Mouse (Mus musculus) G1E (cell line): ENCODE results near the gene Tcp11x2. TPM values are rescaled to one million over a fixed set of nuclear protein-coding genes. Genes with fewer than 3 reads are reported as not detected.

Source experiments
- ATAC-seq: 2 replicates; pipeline ENCODE4 v1.8.0; 2016; ENCODE audit warnings: mild to moderate bottlenecking; ENCODE audit not compliant: insufficient number of reproducible peaks, poor library complexity, low FRiP score, severe bottlenecking; ENCODE audit errors: extremely low read depth
- DNase-seq: peaks from one replicate; pipeline ENCODE4 v3.0.0; 2012; ENCODE audit warnings: low spot score
- H3K27me3 ChIP-seq: 2 replicates; pipeline ENCODE4 v1.6.1; 2012; ENCODE audit warnings: mild to moderate bottlenecking, low read length, inconsistent platforms; ENCODE audit not compliant: insufficient read depth
- H3K36me3 ChIP-seq: replicated peaks from 2 replicates; pipeline ENCODE3; 2012; ENCODE audit warnings: mild to moderate bottlenecking, inconsistent platforms
- H3K4me1 ChIP-seq: 2 replicates; pipeline ENCODE4 v1.6.1; 2012; ENCODE audit warnings: low read depth, low read length, inconsistent platforms, mixed read lengths; ENCODE audit not compliant: insufficient read depth
- H3K4me3 ChIP-seq: 2 replicates; pipeline ENCODE4 v1.5.1; 2012; ENCODE audit warnings: low read depth, mild to moderate bottlenecking, inconsistent platforms, low read length, moderate library complexity, mixed read lengths
- H3K9me3 ChIP-seq: replicated peaks from 2 replicates; pipeline ENCODE4 v1.6.1; 2012; ENCODE audit warnings: inconsistent platforms
- CTCF ChIP-seq: IDR thresholded peaks from 2 replicates; pipeline ENCODE4 v1.5.1; 2012; ENCODE audit warnings: low read depth, low read length, inconsistent platforms, mixed read lengths
- GATA1 ChIP-seq: IDR thresholded peaks from 2 replicates; pipeline ENCODE4 v1.6.1; 2012; ENCODE audit warnings: borderline replicate concordance, low read length, inconsistent platforms, mixed read lengths
- GATA2 ChIP-seq: IDR thresholded peaks from 2 replicates; pipeline ENCODE4 v1.6.1; 2012; ENCODE audit warnings: low read depth, low read length, inconsistent platforms, borderline replicate concordance
- POLR2AphosphoS5 ChIP-seq: IDR thresholded peaks from 2 replicates; pipeline ENCODE4 v1.6.1; 2012; ENCODE audit warnings: low read depth, low read length, inconsistent platforms; ENCODE audit not compliant: insufficient replicate concordance
- TAL1 ChIP-seq: conservative IDR thresholded peaks from 2 replicates; pipeline ENCODE4 v1.6.1; 2012; ENCODE audit warnings: low read depth, low read length, inconsistent platforms, mixed read lengths
- polyA plus RNA-seq: library from polyadenylated mRNA; stranded (reverse); fragments of >175 nt; gene quantifications from 2 replicates; pipeline ENCODE4 v1.2.3, GENCODE M21; 2012
- total RNA-seq, 2 experiments: library from RNA; stranded (forward) in 1 of 2; stranded (reverse) in 1 of 2; fragments of 200-1000 nt in 1 of 2; fragments of >200 nt in 1 of 2; fragmentation: Nextera tagmentation in 1 of 2; gene quantifications; 2 replicates each; pipeline ENCODE4 v1.2.3; 2014 to 2017

Tcp11x2 gene
- not detected in 2 replicates for total RNA-seq (2014; fragmentation: Nextera tagmentation)
- total RNA-seq (2017) = 0.05 TPM in 1 of 2 replicates, not detected in the other
- polyA plus RNA-seq = not detected in 2 replicates

DNA sequence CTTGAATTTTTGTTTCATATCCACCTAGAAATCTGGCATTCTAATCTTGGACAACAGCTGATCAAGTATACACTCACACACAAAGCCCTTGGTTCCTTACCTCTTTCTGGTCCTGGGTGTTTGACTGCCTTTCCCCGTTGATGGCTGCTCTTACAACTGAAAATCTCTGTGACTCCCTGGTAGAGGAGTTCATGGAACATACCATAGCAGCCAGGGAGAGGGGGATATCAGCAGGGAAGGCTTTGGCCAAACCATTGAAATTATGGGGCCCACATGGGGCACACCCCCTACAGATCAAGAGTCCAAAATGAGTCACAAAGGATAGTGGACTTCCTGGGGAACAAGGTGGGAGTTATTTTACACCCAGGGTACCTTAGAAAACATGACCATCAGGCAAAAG, at the start of gene Tcp11x2:
Gene Tcp11x2, minus strand, starts transcription at position 158 of the 400 bp plus-strand sequence.
- Histone ChIP-seq H3K36me3 (no peaks in the 10 kb centered on the region), H3K4me1 (no peaks in the 10 kb centered on the region)
- ATAC-seq = no peak

DNA sequence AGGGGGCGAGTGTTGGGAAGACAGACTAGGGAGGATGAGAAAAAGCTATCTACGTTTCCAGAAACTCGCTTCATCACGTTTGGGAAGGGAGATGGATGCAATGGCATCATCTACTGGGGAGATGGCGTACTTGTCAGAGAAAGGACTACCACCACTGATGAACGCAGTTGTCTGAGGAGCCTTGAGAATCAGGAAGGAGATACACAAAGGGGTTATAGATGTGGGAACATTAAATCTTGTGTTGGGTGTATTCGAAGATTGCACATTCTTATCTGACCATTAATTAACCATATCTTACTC, 49.4 kb upstream of the Tcp11x2 start:
- TF ChIP-seq GATA1 (no peak), TAL1 (no peak), POLR2AphosphoS5 (no peak), CTCF (no peak), GATA2 (no peak)
- peaks cover 21% of the 10 kb centered on the region for H3K36me3 ChIP-seq
- no peaks in the 10 kb centered on the region for H3K9me3 ChIP-seq
- no peaks in the 10 kb centered on the region for H3K27me3 ChIP-seq
- no peak for DNase-seq
- H3K4me3 ChIP-seq = peak overlapping the region; percentile 76
- peaks cover 15% of the 10 kb centered on the region for H3K4me1 ChIP-seq
- no peak for ATAC-seq

More for the DNA sequence above, at the start of gene Tcp11x2:
- DNase-seq = no peak
- H3K27me3 ChIP-seq = no peaks in the 10 kb centered on the region
- H3K4me3 ChIP-seq = no peak within 1 kb of the TSS
- TF ChIP-seq GATA2 (no peak), POLR2AphosphoS5 (no peak), CTCF (no peak), GATA1 (no peak), TAL1 (no peak)
- H3K9me3 ChIP-seq = no peaks in the 10 kb centered on the region

DNA sequence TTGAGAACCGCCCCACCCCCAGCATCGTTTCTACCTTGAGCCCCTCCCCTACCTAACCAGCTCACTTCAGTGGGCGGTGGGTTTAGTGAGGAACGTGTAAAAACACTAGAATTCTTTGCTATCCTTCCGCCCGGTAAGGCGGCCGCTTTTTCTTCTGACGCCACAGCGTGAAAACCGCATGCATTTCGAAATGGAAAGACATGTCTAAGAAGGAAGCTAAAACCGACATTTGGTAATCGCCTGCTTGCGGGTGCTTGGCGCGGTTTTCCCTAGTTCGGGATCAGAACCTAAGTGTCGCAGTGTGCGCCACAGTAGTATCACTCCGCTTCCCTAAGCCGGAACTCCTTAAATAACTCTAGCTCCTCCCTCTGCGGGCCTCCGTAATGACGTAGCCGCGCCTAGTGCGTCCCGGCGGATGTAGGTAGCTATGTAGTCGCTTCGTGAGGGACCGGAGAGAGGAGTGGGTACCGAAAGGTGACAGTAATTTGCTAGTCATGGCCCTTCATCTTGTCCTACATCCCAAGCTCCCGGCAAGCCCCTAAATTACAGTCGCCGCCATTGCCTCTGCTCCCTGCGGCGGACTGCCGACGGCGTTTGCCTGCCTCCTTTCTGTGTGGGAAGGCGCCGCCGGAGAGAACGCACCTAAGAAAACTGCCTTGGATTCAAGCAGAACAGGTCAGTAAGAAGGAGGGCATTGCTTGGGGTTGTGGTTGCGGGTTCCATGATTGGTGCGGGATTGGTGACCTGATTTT, 48.9 kb upstream of the Tcp11x2 start, which contains the start of the genes Armcx5 and Gprasp1:
Gene Armcx5, plus strand, starts transcription at position 430 of the 752 bp plus-strand sequence.
Gene Gprasp1, plus strand, starts transcription at position 430 of the 752 bp plus-strand sequence.
- DNase-seq (peak; percentile 47), ATAC-seq (peak; percentile 93)
- H3K9me3 ChIP-seq = no peaks in the 10 kb centered on the region
- peaks cover 15% of the 10 kb centered on the region for H3K4me1 ChIP-seq
- H3K36me3 ChIP-seq = peaks cover 18% of the 10 kb centered on the region
- no peak for TF ChIP-seq TAL1
- TF ChIP-seq CTCF = no peak
- no peak for TF ChIP-seq GATA1
- no peak for TF ChIP-seq GATA2
- TF ChIP-seq POLR2AphosphoS5 = no peak
- peak within 1 kb of the TSS; percentile 76 for H3K4me3 ChIP-seq
- no peaks in the 10 kb centered on the region for H3K27me3 ChIP-seq

DNA sequence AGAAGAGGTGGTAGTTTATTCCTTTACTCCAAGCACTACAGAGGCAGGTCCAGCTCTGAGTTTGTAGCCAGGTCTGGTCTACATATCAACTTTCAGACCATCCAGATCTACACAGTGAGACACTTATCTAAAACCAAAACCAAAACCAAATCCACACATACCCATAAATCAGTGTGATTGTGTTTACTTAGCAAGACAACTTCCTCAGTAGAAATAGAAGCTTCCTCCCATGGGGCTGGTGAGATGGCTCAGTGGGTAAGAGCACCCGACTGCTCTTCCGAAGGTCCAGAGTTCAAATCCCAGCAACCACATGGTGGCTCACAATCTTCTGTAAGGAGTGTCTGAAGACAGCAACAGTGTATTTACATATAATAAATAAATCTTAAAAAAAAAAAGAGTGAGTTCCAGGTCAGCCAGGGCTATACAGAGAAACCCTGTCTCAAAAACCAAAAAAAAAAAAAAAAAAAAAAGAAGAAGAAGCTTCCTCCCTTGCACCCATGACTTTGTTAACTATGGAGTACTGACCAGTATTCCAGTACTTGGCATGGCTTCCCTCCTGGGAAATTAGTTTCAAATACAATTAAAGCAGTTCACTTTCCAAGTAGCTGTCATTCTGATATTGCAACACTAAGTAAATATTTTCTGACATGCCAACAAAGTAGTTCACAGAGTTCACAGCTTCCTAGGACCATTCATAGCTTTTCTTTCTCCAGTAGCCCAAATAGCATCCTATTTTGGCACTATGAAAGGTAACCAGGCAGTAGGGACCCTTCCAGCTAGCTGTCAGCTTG, 45.3 kb upstream of the Tcp11x2 start:
- peaks cover 8% of the 10 kb centered on the region for H3K4me1 ChIP-seq
- ATAC-seq (no peak), DNase-seq (no peak)
- H3K36me3 ChIP-seq = peaks cover under 1% of the 10 kb centered on the region
- no peaks in the 10 kb centered on the region for H3K9me3 ChIP-seq
- no peaks in the 10 kb centered on the region for H3K27me3 ChIP-seq
- TF ChIP-seq CTCF (no peak), GATA2 (no peak), POLR2AphosphoS5 (no peak), TAL1 (no peak), GATA1 (no peak)
- no peak overlapping the region for H3K4me3 ChIP-seq

DNA sequence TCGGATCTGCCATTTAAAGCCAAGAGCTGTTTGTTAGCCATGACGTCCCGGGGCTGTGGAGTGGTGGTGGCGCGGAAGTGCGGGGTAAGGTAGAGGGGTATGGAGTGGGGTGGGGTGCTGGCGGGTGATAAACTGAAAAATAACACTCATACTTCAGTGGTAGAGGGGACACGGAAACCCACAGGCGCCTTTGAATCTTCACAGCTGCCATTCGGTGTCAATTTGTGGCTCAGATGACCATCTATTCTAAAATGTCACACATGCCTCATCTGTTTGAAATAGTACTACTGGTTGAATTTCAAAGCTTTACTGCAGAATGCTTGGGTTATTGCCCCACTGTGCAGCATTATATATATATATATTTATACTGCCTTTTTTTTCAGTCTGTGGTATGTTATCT, 31.6 kb upstream of the Tcp11x2 start, which contains the start of gene Tmsb15a:
Gene Tmsb15a, minus strand, starts transcription at position 101 of the 400 bp plus-strand sequence.
- no peak within 1 kb of the TSS for H3K4me3 ChIP-seq
- no peak for TF ChIP-seq TAL1
- no peak for TF ChIP-seq POLR2AphosphoS5

DNA sequence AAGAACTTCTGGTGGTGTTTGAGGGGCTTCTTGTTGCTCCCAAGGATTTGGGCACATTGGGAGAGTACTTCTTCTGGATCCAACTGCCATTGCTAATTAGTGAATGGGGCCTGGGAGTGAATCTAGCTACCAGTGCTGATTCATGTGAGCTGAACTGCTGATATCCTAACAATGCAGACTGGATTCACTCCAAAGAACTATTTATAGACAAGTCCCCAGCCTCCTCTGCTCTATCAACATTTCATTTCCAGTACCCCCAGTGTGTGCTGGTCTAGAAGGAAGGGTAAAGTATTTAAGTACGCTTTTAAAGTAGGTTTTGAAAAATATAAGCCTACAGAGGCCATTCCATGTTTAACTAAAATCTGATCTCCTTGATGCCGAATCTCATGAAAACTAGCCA, 19.3 kb upstream of the Tcp11x2 start:
- DNase-seq (no peak), ATAC-seq (no peak)
- Histone ChIP-seq H3K4me1 (no peaks in the 10 kb centered on the region), H3K4me3 (no peak overlapping the region), H3K9me3 (no peaks in the 10 kb centered on the region), H3K27me3 (no peaks in the 10 kb centered on the region), H3K36me3 (no peaks in the 10 kb centered on the region)
- TF ChIP-seq POLR2AphosphoS5 (no peak), GATA1 (no peak)

More for the DNA sequence above, 31.6 kb upstream of the Tcp11x2 start, which contains the start of gene Tmsb15a:
- Histone ChIP-seq H3K27me3 (peaks cover 3% of the 10 kb centered on the region; the same call in 1 of the 2 replicates), H3K4me1 (no peaks in the 10 kb centered on the region), H3K9me3 (no peaks in the 10 kb centered on the region), H3K36me3 (no peaks in the 10 kb centered on the region)
- ATAC-seq = no peak
- no peak for DNase-seq
